Mouse (Mus musculus) midbrain, embryonic 12.5 days (tissue): ENCODE measurements around the gene a. TPM values are rescaled to one million over a fixed set of nuclear protein-coding genes. Genes with fewer than 3 reads are reported as not detected.

Experiments
- ATAC-seq: fragments of 200-750 bp; cut with Nextera tagmentation; 2 replicates; pipeline ENCODE4 v1.8.0; 2017; ENCODE audit warnings: low read depth, moderate TSS enrichment, moderate library complexity; ENCODE audit not compliant: low FRiP score
- H3K27ac ChIP-seq: fragments of 300-500 bp; sonication (generic); replicated peaks from 2 replicates; pipeline ENCODE4 v1.5.1; 2016; ENCODE audit warnings: mild to moderate bottlenecking
- H3K27me3 ChIP-seq: fragments of 300-500 bp; sonication (generic); 2 replicates; pipeline ENCODE4 v1.6.1; 2016; ENCODE audit warnings: mild to moderate bottlenecking
- H3K36me3 ChIP-seq: fragments of 300-500 bp; sonication (generic); 2 replicates; pipeline ENCODE4 v1.6.1; 2016
- H3K4me1 ChIP-seq: fragments of 300-500 bp; sonication (generic); 2 replicates; pipeline ENCODE4 v1.6.1; 2016
- H3K4me2 ChIP-seq: fragments of 300-500 bp; sonication (generic); replicated peaks from 2 replicates; pipeline ENCODE4 v1.6.1; 2016; ENCODE audit warnings: mild to moderate bottlenecking, moderate library complexity
- H3K4me3 ChIP-seq: fragments of 300-500 bp; sonication (generic); 2 replicates; pipeline ENCODE4 v1.5.1; 2016; ENCODE audit warnings: mild to moderate bottlenecking
- H3K9ac ChIP-seq: fragments of 300-500 bp; sonication (generic); replicated peaks from 2 replicates; pipeline ENCODE4 v1.6.1; 2016; ENCODE audit warnings: mild to moderate bottlenecking, moderate library complexity
- H3K9me3 ChIP-seq: fragments of 300-500 bp; sonication (generic); 2 replicates; pipeline ENCODE4 v1.6.1; 2016; ENCODE audit warnings: mild to moderate bottlenecking
- WGBS: fragments of 180-500 bp; shearing (Covaris S2); methylation state at CpG from one replicate; pipeline ENCODE4 v1.1.7; 2016; 5-methylcytosine and 5-hydroxymethylcytosine counted together
- polyA plus RNA-seq: library from polyadenylated mRNA; unstranded; fragments of >200 nt; fragmentation: Nextera tagmentation; extraction: Ambion mirVana; gene quantifications from 2 replicates; pipeline ENCODE4 v1.2.1, GENCODE M21; 2016

The a gene
- polyA plus RNA-seq = 1.9 and 2.2 TPM in 2 replicates

DNA sequence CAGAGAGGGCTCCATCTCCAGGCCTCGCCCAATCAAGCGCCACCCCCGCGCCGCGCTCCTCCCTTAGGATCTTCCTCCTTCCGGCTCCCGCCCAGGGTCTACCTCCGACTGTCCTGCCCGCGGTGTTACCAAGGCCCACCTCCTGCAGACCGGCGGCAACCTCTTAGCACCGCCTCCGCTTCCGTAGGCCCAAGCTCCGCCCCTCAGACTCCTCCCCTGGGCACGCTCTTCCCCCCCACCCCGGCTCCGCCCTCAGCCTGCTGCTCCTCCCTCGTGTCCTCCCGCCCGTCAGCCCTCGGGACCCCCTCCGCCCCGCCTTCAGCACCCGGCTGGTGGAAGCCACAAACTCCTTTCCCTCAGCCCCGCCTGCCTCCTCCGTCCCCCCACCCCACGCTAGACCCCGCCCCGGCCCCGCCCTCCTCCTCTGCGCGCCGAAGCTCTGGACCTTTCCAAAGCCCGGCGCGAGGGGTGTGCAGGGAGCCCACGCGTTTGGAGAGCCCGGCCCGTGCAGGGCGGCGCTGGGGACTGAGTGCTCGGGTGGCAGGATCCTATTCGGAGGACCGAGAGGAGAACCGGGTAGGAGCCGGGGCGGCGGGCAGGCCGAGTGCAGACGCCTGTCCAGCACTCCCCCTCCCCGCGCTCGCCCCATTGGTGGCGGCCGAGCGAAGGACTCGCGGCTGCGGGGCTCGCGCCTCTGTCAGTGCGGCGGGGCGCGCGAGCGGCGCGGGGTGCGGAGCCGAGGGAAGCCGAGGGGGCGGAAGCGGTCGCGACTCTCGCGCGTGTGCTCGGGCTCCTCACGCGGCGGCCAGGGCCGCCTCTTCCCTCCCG, at the start of gene a, which contains the start of gene Raly:
Gene a, plus strand, starts transcription at position 747 of the 828 bp plus-strand sequence.
Gene Raly, plus strand, starts transcription at position 441 of the 828 bp plus-strand sequence.
- H3K9me3 ChIP-seq = no peaks in the 10 kb centered on the region
- H3K4me3 ChIP-seq = peak within 1 kb of the TSS; percentile 98
- peaks cover 43% of the 10 kb centered on the region for H3K4me1 ChIP-seq
- peak within 1 kb of the TSS; percentile 97 for H3K27ac ChIP-seq
- H3K36me3 ChIP-seq = no peaks in the 10 kb centered on the region
- no peaks in the 10 kb centered on the region for H3K27me3 ChIP-seq
- H3K4me2 ChIP-seq = peak within 1 kb of the TSS; percentile 93
- ATAC-seq = peak; percentile 97
- peak within 1 kb of the TSS; percentile 93 for H3K9ac ChIP-seq
- WGBS = under 1% methylated on average over 79 of the region's 89 CpGs

DNA sequence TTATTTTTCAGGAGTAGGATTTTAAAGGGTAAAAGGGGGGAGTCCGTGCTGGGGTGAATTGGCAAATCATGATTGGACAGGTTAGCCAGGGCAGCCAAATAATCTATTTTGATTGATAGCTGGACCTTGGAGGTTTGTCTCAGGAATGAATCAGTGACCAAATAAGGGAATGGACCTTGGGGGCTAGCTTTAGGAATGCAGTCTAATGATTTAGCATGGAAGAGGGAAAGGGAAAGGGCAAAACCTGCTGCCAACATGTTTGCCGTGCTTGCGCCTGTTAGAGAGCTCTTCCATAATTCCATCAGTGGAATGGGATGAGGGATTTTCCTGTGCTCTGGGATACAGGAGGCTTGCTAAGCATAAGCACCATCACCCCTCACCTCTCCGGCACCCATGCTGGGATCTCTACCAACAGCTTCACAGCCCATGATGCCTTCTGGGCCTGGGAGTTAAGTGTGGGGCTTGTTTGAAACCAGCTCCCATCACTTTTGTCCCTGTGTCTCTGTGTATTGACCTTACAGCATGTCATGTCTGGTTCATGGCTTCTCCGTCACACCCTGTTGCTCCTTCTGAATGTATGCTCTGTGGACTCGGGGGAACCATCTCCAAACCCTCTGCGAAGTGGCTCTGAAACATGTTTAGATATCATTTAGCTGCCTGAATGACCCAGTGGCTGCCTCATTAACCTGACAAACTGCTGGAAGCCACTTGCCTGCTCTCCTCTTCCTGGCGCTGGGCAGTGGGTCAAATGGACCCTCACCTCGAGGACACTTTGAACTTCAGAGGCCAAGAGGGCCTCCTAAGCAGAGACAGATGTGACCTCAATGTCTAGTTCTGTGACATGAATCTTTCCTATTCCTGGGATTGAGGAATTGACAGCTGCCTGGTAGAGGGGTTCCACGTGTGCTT, 48.0 kb upstream of the a start:
- Histone ChIP-seq H3K4me2 (no peak overlapping the region), H3K27ac (no peak overlapping the region), H3K4me3 (no peak overlapping the region), H3K9ac (no peak overlapping the region), H3K36me3 (no peaks in the 10 kb centered on the region), H3K27me3 (no peaks in the 10 kb centered on the region), H3K9me3 (no peaks in the 10 kb centered on the region), H3K4me1 (no peaks in the 10 kb centered on the region)
- ATAC-seq = no peak
- WGBS = 76% methylated on average over 10 of the region's 10 CpGs

DNA sequence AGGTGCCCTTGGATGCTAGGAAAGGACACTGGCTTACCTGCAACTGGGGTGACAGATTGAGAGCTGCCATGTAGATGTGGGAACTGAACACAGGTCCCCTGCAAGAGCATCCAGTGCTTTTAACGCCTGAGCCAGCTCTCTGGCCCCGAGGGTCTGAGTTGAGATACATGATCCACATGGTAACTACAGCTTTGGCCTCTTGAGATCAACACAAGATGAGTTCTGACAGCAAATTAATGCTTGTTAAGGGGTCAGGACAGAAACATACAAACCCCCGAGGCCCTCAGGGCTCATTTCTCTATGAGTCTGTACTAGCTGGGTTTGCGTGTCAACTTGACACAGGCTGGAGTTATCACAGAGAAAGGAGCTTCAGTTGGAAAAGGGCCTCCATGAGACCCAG, 47.3 kb upstream of the a start:
- Histone ChIP-seq H3K27me3 (no peaks in the 10 kb centered on the region), H3K4me2 (no peak overlapping the region), H3K36me3 (no peaks in the 10 kb centered on the region), H3K9ac (no peak overlapping the region), H3K4me1 (peaks cover 2% of the 10 kb centered on the region; the same call in 1 of the 2 replicates), H3K4me3 (no peak overlapping the region), H3K9me3 (no peaks in the 10 kb centered on the region), H3K27ac (no peak overlapping the region)
- 80% methylated on average over 4 of the region's 4 CpGs for WGBS
- ATAC-seq = no peak

DNA sequence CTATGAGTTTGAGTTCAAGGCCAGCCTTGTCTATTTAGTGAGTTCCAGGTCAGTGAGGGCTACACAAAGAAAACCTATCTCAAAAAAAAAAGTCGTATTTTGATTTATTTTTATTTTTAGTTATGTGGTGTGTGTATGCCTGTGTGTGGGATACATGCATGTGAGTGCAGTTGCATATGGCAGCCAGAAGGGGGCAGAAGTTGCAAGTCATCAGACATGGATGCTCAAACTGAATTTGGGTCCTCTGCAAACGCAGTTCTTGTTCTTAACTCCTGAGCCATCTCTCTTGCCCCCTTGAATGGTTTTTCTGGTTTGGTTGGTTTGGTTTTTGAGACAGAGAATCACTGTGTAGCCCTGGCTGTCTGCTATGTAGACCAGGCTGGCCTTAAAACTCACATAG, 42.8 kb upstream of the a start:
- no peak overlapping the region for H3K4me2 ChIP-seq
- no peaks in the 10 kb centered on the region for H3K36me3 ChIP-seq
- no peak for ATAC-seq
- H3K27me3 ChIP-seq = no peaks in the 10 kb centered on the region
- no peak overlapping the region for H3K9ac ChIP-seq
- no peaks in the 10 kb centered on the region for H3K9me3 ChIP-seq
- peaks cover 13% of the 10 kb centered on the region; the same call in 1 of the 2 replicates for H3K4me1 ChIP-seq
- no peak overlapping the region for H3K27ac ChIP-seq
- H3K4me3 ChIP-seq = no peak overlapping the region
- 80% methylated on average over 2 of the region's 2 CpGs for WGBS

DNA sequence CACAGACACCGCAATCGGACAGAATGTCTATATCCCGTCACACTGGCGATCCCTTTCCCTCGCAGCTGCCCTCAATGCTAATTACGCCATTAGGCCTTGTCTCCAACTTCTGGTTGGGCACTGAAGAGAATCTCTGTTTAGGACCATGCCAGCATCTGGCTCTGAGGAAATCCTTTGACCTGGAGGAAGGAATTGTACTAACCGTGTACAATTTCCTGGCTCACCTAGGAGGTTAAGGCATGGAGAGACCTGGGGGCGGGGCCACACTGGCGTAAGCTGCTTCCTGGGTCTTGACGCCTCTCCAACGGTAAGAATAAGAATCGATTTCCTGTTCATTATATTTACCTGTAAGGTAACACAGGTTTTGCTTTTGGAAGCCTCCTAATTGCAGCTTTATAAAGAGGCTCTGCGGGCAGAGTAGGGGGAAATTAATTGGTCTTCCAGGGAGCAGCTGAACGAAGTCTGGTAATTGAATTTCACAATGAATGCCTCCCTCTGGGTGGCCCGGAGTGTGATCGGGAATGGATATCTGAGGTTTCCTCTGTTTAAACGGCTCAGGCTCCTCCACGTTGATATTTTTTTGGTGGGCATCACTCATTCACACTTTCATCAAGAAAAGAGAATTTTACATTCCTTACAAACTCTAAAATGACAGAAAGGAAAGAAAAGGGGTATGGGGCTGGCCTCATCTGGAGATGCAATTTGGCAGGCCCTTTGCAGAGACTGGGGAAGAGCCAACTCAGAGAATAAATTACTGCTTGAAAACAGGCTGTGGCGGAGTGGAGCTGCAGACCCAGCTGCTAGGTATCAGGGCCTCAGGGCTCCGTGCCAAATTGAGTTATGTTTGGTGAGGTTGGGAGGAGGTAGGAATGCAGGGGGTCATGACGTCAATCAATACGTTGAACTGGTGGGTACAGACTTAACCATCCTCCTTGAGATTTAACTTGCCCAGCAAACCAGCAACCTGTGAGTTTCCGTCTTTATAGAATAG, 41.9 kb upstream of the a start:
- H3K27me3 ChIP-seq = no peaks in the 10 kb centered on the region
- no peaks in the 10 kb centered on the region for H3K36me3 ChIP-seq
- H3K4me3 ChIP-seq = no peak overlapping the region
- H3K9ac ChIP-seq = no peak overlapping the region
- no peaks in the 10 kb centered on the region for H3K9me3 ChIP-seq
- H3K4me1 ChIP-seq = peaks cover 13% of the 10 kb centered on the region; the same call in 1 of the 2 replicates
- no peak for ATAC-seq
- peak overlapping the region; percentile 31; the same call in 1 of the 2 replicates for H3K27ac ChIP-seq
- H3K4me2 ChIP-seq = no peak overlapping the region
- 60% methylated on average over 23 of the region's 23 CpGs for WGBS

DNA sequence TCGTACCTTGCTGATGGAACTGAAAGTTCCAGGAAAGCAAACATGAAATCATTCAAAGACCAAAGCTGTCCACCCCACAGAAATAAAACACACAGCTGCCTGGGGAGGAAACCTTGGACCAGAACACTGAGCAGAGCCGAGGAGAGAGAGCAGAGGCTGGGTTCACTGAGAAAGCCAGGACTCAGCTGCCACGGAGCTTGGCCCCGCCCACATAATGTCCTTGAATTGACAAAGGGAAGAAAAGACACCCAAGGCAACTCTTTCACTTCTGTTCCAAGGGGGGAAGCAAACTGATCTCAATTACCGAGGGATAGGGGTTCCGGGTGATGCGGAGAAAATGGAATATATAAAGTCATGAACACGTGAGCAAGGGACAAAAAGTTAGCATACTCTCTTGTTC, 39.3 kb upstream of the a start:
- Histone ChIP-seq H3K27ac (no peak overlapping the region), H3K4me2 (no peak overlapping the region), H3K36me3 (no peaks in the 10 kb centered on the region), H3K9me3 (no peaks in the 10 kb centered on the region), H3K4me1 (peaks cover 13% of the 10 kb centered on the region; the same call in 1 of the 2 replicates), H3K4me3 (no peak overlapping the region), H3K9ac (no peak overlapping the region), H3K27me3 (no peaks in the 10 kb centered on the region)
- no peak for ATAC-seq
- WGBS = 56% methylated on average over 8 of the region's 8 CpGs

DNA sequence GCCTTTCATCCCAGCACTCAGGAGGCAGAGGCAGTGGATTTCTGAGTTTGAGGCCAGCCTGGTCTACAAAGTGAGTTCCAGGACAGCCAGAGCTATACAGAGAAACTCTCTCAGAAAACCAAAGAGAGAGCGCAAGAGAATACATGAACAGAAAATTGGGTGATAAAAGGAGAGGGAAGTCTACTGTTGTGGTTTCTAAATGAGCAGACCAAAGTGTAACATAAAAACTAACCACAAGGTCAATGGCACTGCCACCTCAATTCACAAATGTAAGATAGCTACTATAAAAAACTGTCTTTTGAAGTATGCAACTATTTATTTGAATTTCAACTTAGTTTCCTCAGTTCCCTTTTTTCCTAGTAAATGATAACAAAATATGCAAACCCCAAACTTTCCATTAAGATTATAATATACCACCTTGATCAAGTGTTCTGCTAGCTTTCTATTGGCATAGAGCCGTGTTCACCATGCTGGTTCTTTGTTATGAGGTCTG, 37.1 kb upstream of the a start:
- no peak for ATAC-seq
- 93% methylated on average over 2 of the region's 2 CpGs for WGBS

DNA sequence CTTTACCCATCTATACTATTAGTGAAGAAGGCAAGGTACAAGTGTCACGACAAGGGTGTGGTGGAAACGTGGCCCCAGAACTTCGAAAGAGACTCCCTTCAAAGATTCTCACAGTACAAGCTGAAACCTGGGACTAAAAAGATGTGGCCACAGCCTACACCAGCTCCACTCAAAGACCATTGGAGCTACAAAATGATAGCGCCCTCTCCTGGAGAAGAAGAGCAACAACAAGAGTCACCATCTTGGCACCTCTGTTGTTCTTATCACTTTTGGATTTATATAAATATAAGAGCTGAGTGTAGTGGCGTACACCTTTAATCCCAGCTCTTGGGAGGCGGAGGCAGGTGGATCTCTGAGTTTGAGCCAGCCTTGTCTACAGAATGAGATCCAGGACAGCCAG, 35.4 kb upstream of the a start:
- no peak for ATAC-seq
- no peaks in the 10 kb centered on the region for H3K36me3 ChIP-seq
- no peaks in the 10 kb centered on the region for H3K4me1 ChIP-seq
- no peak overlapping the region for H3K27ac ChIP-seq
- H3K27me3 ChIP-seq = no peaks in the 10 kb centered on the region
- no peak overlapping the region for H3K4me3 ChIP-seq
- WGBS = 60% methylated on average over 6 of the region's 6 CpGs
- H3K9me3 ChIP-seq = no peaks in the 10 kb centered on the region
- H3K4me2 ChIP-seq = no peak overlapping the region
- H3K9ac ChIP-seq = no peak overlapping the region

More for the DNA sequence above, 37.1 kb upstream of the a start:
- Histone ChIP-seq H3K4me3 (no peak overlapping the region), H3K4me2 (no peak overlapping the region), H3K9me3 (no peaks in the 10 kb centered on the region), H3K27me3 (no peaks in the 10 kb centered on the region), H3K27ac (no peak overlapping the region), H3K9ac (no peak overlapping the region), H3K36me3 (no peaks in the 10 kb centered on the region), H3K4me1 (peaks cover 9% of the 10 kb centered on the region; the same call in 1 of the 2 replicates)

DNA sequence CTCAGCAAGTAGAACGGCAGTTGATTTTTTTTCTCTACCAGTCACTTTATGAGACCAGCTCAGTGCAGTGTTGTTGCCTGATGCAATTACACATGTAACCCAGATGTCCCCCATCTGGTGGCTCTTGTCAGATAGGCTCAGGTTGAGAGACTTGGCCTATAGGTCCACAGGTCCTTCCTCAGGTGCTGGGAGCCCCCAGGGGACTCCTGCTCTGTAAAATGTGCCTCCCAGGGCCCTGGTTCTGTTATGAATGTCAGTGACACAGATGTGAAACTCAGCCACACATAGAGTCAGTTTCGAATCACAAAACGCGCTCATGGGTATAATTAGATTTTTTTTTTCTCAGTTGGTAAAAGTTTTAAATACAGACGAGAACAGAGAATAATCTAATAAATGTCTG, 33.5 kb upstream of the a start:
- H3K9me3 ChIP-seq = no peaks in the 10 kb centered on the region
- no peaks in the 10 kb centered on the region for H3K4me1 ChIP-seq
- no peak overlapping the region for H3K9ac ChIP-seq
- WGBS = 90% methylated on average over 5 of the region's 5 CpGs
- H3K27ac ChIP-seq = no peak overlapping the region
- no peak overlapping the region for H3K4me3 ChIP-seq
- no peaks in the 10 kb centered on the region for H3K36me3 ChIP-seq
- H3K27me3 ChIP-seq = no peaks in the 10 kb centered on the region
- ATAC-seq = no peak
- H3K4me2 ChIP-seq = no peak overlapping the region

DNA sequence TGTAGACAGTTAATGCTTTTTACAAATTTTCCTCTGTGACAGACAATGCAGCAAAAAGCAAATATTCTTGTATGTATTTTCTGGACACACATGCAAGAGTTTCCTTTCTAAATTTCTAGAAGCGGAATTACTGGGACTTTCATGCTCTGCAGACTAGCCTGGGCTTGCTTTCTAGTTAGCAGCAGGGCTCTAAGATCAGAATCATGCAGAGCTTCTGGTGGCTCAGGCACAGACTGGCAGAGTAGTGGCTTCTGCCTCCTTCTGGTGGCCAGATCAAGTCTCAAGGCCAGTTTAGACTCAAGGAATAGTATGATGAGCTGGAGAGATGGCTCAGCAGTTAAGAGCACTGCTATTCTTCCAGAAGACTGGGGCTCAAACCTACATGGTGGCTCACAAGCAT, 32.7 kb upstream of the a start:
- Histone ChIP-seq H3K27ac (no peak overlapping the region), H3K9me3 (no peaks in the 10 kb centered on the region), H3K4me1 (no peaks in the 10 kb centered on the region), H3K4me2 (no peak overlapping the region), H3K4me3 (no peak overlapping the region), H3K9ac (no peak overlapping the region), H3K27me3 (no peaks in the 10 kb centered on the region), H3K36me3 (no peaks in the 10 kb centered on the region)
- no peak for ATAC-seq
- 86% methylated on average over 1 of the region's 1 CpGs for WGBS

DNA sequence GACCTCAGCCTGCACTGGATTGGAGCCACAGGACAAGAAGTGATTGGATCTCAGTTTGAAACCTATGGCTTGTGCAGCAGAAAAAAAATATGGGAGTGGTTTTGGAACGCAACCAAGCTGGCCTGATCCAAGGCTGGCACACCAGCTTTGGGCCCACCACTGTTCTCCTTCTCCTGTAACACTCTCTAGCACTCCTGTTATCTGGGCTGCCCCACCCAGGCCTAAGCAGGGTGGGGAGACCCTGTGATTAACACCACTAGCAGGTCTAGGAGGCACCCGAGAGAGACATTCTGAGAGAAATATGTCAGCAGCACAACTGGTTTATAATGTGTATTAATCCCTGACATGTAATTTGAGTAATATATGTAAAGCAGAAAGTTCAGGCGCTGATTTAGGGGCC, 28.0 kb upstream of the a start:
- ATAC-seq = no peak
- Histone ChIP-seq H3K9ac (no peak overlapping the region), H3K27ac (no peak overlapping the region), H3K27me3 (no peaks in the 10 kb centered on the region), H3K4me1 (no peaks in the 10 kb centered on the region), H3K9me3 (no peaks in the 10 kb centered on the region), H3K4me2 (no peak overlapping the region), H3K4me3 (no peak overlapping the region), H3K36me3 (no peaks in the 10 kb centered on the region)
- 88% methylated on average over 3 of the region's 3 CpGs for WGBS
